Mouse (Mus musculus) hindbrain, postnatal 0 days (tissue): ENCODE data around the gene Rpgrip1l. TPM values are rescaled to one million over a fixed set of nuclear protein-coding genes. Genes with fewer than 3 reads are reported as not detected.
A peak's percentile ranks its signal among the peaks of the same experiment; 100 is the strongest.

ENCODE experiments used
- ATAC-seq: fragments of 200-750 bp; cut with Nextera tagmentation; 2 replicates; pipeline ENCODE4 v1.8.0; 2017; ENCODE audit warnings: mild to moderate bottlenecking, moderate TSS enrichment, moderate library complexity
- DNase-seq: peaks from one replicate; pipeline ENCODE4 v3.0.0-alpha.2; 2015; ENCODE audit warnings: low spot score
- H3K27ac ChIP-seq: fragments of 300-500 bp; sonication (generic); 2 replicates; pipeline ENCODE4 v1.5.1; 2014; ENCODE audit warnings: mild to moderate bottlenecking
- H3K27me3 ChIP-seq: fragments of 300-500 bp; sonication (generic); 2 replicates; pipeline ENCODE4 v1.6.1; 2014; ENCODE audit warnings: low read length, mixed read lengths; ENCODE audit not compliant: insufficient read depth
- H3K36me3 ChIP-seq: fragments of 300-500 bp; sonication (generic); 2 replicates; pipeline ENCODE4 v1.6.1; 2014; ENCODE audit warnings: low read length, mixed read lengths; ENCODE audit not compliant: insufficient read depth
- H3K4me1 ChIP-seq: fragments of 300-500 bp; sonication (generic); 2 replicates; pipeline ENCODE4 v1.6.1; 2014; ENCODE audit warnings: antibody characterized with exemption, low read length, mixed read lengths; ENCODE audit not compliant: insufficient read depth
- H3K4me2 ChIP-seq: fragments of 300-500 bp; sonication (generic); 2 replicates; pipeline ENCODE4 v1.6.1; 2014; ENCODE audit warnings: low read depth, mild to moderate bottlenecking, low read length, moderate library complexity, mixed read lengths
- H3K4me3 ChIP-seq: fragments of 300-500 bp; sonication (generic); 2 replicates; pipeline ENCODE4 v1.5.1; 2014; ENCODE audit warnings: low read length
- H3K9ac ChIP-seq: fragments of 300-500 bp; sonication (generic); replicated peaks from 2 replicates; pipeline ENCODE4 v1.6.1; 2014; ENCODE audit warnings: mild to moderate bottlenecking, low read length, moderate library complexity, mixed read lengths
- H3K9me3 ChIP-seq: fragments of 300-500 bp; sonication (generic); 2 replicates; pipeline ENCODE4 v1.6.1; 2016; ENCODE audit warnings: low read length, mixed read lengths
- CTCF ChIP-seq: IDR thresholded peaks from 2 replicates; pipeline ENCODE4 v1.5.1; 2016; ENCODE audit warnings: antibody characterized with exemption, control low read depth, low read depth
- WGBS: fragments of 180-500 bp; shearing (Covaris S2); extraction: QIAGEN DNeasy Blood & Tissue Kit; methylation state at CpG from one replicate; pipeline ENCODE4 v1.1.7; 2014; 5-methylcytosine and 5-hydroxymethylcytosine counted together
- polyA plus RNA-seq: library from polyadenylated mRNA; unstranded; fragments of >200 nt; fragmentation: Nextera tagmentation; extraction: Ambion mirVana; gene quantifications from 2 replicates; pipeline ENCODE4 v1.2.1, GENCODE M21; 2015
- total RNA-seq: library from RNA; depleted of rRNA; stranded (reverse); fragments of >200 nt; gene quantifications from 2 replicates; pipeline ENCODE4 v1.2.3, GENCODE M21; 2014

Gene Rpgrip1l
- total and polyA plus RNA-seq, 2 experiments from 2014 or later: 6.8 to 12.7 TPM

DNA sequence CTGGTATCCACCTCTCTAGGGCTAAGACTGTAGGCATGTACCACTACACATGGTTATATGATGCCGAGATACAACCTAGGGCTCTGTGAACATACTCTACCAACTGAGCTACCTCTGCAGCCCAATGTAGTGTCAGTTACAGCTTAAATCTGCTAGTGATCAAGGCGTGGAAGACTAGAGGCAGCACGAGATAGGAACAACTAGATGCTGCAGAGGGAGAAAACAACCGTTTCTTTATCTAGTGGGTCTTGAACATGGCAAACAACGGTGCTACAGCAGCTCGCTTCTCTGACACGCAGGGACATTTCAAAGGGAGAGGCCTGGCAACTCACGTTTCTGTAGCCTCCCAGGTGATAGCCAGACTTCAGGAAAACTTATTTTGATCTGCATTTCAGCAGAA, 31.5 kb downstream of the Rpgrip1l start:
- ATAC-seq (no peak), DNase-seq (no peak)
- TF ChIP-seq CTCF: no peak
- Histone ChIP-seq H3K4me3 (no peak overlapping the region), H3K4me1 (no peaks in the 10 kb centered on the region), H3K9me3 (no peaks in the 10 kb centered on the region), H3K27ac (no peak overlapping the region), H3K9ac (no peak overlapping the region), H3K27me3 (no peaks in the 10 kb centered on the region), H3K36me3 (no peaks in the 10 kb centered on the region), H3K4me2 (no peak overlapping the region)
- WGBS: 88% methylated on average over 8 of the region's 8 CpGs

DNA sequence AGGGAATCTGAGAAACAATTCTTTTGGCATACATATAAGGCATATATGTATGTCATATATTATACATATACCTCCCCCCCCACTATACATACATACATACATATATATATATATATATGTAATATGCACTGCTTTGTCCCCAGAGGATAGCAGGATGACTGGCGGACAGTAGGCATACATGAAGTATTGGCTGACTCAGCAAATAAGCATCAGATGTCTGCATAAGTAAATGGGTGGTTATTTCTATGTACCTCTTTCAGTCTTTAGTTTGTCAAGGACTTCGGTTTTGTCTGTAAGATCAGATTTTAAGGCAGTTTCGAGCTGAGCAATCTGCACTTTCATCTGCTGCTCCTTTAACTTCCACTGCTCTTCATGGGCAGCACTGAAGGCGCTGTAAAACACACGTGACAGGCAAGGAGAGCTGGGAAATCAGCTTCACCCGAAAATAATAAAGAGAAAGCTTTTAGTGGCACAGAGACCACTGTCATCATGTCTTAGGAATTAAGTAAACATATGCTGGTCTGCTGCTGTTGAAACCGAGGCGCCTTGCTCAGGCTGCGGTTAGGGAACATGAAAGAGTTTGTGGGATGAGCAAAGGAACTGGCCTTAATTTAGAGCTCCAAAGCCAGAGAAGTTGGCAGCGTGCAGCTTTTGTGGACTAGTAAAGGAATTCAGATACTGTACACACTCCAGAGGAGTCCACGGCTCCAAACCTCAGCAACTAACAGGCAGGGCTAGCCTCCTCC, 32.4 kb downstream of the Rpgrip1l start:
- no peaks in the 10 kb centered on the region for H3K9me3 ChIP-seq
- no peak for DNase-seq
- no peaks in the 10 kb centered on the region for H3K36me3 ChIP-seq
- no peak overlapping the region for H3K27ac ChIP-seq
- no peak for ATAC-seq
- no peaks in the 10 kb centered on the region for H3K4me1 ChIP-seq
- no peaks in the 10 kb centered on the region for H3K27me3 ChIP-seq
- TF ChIP-seq CTCF: no peak
- no peak overlapping the region for H3K9ac ChIP-seq
- H3K4me2 ChIP-seq: no peak overlapping the region
- 87% methylated on average over 11 of the region's 11 CpGs for WGBS
- no peak overlapping the region for H3K4me3 ChIP-seq

DNA sequence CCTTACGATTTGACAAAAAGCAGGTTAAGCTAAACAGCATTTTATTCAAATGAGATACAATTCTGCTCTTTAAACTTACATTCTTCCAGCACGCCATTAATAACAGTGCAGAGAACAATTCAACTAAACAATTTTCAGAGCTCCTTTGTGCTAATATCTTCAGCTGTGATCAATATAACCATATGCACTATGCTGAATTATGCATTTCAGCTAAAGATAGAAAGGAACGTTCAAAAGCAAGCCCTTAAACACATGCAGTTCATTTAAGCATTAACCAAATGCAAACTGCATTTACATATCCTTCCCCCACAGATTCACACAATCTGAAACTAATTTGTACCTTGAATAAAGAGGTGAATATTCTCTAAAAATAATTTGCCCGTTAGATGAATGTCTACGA, 35.0 kb downstream of the Rpgrip1l start:
- Histone ChIP-seq H3K36me3 (peaks cover 7% of the 10 kb centered on the region; the same call in 1 of the 2 replicates), H3K4me1 (no peaks in the 10 kb centered on the region), H3K27ac (no peak overlapping the region), H3K9ac (no peak overlapping the region), H3K27me3 (no peaks in the 10 kb centered on the region), H3K4me2 (no peak overlapping the region), H3K4me3 (no peak overlapping the region), H3K9me3 (no peaks in the 10 kb centered on the region)
- DNase-seq (no peak), ATAC-seq (no peak)
- 78% methylated on average over 5 of the region's 5 CpGs for WGBS
- TF ChIP-seq CTCF: no peak

DNA sequence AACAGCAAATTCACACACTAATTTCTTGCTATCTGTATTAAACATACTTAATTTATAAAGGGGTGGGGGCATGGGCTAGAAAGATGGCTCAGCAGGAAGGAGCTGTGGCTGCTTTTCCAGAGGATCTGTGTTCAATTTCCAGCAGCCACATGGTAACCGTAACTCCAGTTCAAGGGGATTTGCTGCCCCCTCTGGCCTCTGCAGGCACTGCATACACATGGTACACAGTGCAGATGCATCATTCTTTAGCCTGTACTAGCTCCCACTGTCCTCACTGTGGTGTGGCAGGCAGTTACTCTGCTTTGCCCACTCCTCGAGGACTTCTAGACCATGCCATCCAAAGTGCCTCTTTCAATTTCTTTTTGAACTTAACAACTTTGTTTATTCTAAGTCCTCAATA, 36.7 kb downstream of the Rpgrip1l start:
- Histone ChIP-seq H3K27me3 (no peaks in the 10 kb centered on the region), H3K9me3 (no peaks in the 10 kb centered on the region), H3K36me3 (peaks cover 12% of the 10 kb centered on the region), H3K4me2 (no peak overlapping the region), H3K27ac (no peak overlapping the region), H3K4me3 (no peak overlapping the region), H3K4me1 (no peaks in the 10 kb centered on the region), H3K9ac (no peak overlapping the region)
- no peak for DNase-seq
- 100% methylated on average over 2 of the region's 2 CpGs for WGBS
- no peak for ATAC-seq
- peak; percentile 44; the same call in 1 of the 2 replicates for TF ChIP-seq CTCF

DNA sequence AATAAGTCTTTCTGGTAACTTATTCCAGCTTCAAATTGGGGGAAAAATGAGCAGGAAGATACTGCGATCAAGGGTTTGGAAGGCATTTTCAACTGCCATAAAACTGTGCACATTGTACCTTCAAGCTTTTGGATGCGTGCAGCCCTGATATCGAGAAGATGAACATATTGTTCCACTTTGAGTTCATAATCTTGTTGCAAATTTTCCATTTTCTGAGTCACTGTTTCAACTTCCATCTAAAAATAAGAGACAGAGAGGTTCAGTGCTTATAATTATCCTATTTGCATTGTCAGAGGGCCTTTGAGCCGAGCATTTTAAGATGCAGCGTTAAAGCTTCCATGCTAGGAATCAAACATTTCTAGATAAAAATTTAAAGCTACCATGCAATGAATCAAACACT, 39.6 kb downstream of the Rpgrip1l start:
- H3K4me1 ChIP-seq: no peaks in the 10 kb centered on the region
- TF ChIP-seq CTCF: no peak
- no peak for DNase-seq
- no peaks in the 10 kb centered on the region for H3K27me3 ChIP-seq
- no peaks in the 10 kb centered on the region for H3K9me3 ChIP-seq
- H3K9ac ChIP-seq: no peak overlapping the region
- no peak overlapping the region for H3K4me2 ChIP-seq
- no peak for ATAC-seq
- H3K36me3 ChIP-seq: peaks cover 12% of the 10 kb centered on the region
- no peak overlapping the region for H3K4me3 ChIP-seq
- H3K27ac ChIP-seq: no peak overlapping the region
- 95% methylated on average over 5 of the region's 5 CpGs for WGBS

DNA sequence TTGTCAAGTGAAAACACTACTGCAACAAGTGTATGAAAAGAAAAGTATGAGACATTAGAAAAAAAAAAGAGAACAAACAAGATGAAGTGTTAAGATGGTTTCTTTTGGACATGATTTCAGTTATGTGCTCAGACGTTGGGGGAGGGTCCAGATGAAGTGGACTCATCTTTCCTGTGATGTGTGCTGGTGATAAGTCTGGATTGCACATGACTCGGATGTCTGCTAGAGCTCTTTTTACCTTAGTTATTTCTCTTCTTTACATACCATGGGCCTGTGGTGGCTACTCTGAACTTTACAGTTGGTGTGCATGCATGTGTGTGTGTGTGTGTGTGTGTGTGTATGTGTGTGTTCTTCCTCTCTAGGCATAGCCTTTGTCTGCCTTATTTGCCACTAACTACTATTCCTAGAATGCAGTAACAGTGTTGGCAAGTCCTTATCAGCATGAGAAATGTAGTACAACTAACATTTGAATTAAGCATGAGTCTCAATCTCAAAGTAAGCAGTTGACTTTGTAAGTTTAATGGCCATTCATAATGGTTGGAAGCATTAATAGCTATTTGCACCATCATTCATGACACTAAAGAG, 43.6 kb downstream of the Rpgrip1l start:
- no peak overlapping the region for H3K4me2 ChIP-seq
- no peak overlapping the region for H3K9ac ChIP-seq
- no peaks in the 10 kb centered on the region for H3K9me3 ChIP-seq
- 79% methylated on average over 2 of the region's 2 CpGs for WGBS
- peaks cover 6% of the 10 kb centered on the region for H3K36me3 ChIP-seq
- TF ChIP-seq CTCF: no peak
- DNase-seq: no peak
- no peaks in the 10 kb centered on the region for H3K27me3 ChIP-seq
- ATAC-seq: no peak
- H3K4me3 ChIP-seq: no peak overlapping the region
- H3K27ac ChIP-seq: no peak overlapping the region
- no peaks in the 10 kb centered on the region for H3K4me1 ChIP-seq

DNA sequence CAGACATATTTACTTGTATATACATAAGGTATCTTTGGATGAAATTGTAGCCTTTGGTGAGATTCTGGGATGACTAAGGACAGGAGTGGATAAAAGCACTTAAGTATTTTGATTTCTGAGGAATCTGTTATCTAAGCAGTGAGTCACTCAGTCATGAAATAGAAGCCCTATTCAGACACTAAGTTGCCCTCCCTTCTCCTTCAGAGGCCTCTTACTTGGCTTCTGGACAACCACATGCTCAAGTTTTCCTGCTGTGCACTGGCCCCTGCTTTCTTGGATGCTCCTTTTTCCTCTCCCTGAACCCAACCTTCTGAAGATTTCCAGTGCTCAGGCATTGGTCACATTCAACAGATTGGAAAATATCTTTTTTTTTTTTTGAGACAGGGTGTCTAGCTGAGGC, 48.5 kb downstream of the Rpgrip1l start:
- Histone ChIP-seq H3K4me1 (no peaks in the 10 kb centered on the region), H3K9ac (no peak overlapping the region), H3K9me3 (no peaks in the 10 kb centered on the region), H3K4me2 (no peak overlapping the region), H3K36me3 (no peaks in the 10 kb centered on the region), H3K27ac (no peak overlapping the region), H3K4me3 (no peak overlapping the region), H3K27me3 (no peaks in the 10 kb centered on the region)
- no peak for TF ChIP-seq CTCF
- ATAC-seq: no peak
- no peak for DNase-seq
